Mouse (Mus musculus): ENCODE results near the gene Tmem121b.

DNA sequence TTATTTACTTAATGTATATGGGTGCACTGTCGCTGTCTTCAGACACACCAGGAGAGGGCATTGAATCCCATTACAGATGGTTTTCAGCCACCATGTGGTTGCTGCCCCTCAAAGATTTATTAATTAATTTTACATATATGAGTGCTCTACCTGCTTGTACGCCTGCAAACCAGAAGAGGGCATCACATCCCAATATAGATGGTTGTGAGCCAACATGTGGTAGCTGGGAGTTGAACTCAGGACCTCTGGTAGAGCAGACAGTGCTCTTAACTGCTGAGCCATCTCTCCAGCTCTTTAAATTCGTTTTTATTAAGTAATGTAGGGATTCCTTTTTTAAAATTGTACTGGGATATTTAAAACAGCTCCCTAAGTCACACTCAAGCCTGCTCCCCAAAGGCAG lies 24.3 kb downstream of the Tmem121b start:
- no peak for TF ChIP-seq CTCF (IDR thresholded peaks at IDR 0.05)
- TF ChIP-seq POLR2A (IDR thresholded peaks at IDR 0.05; ENCODE audit: insufficient read depth, low read depth, low read length): no peak
